Mouse (Mus musculus) G1E (cell line): ENCODE results near the gene BC034090.

Experiments used
- CTCF ChIP-seq: IDR thresholded peaks from 2 replicates; pipeline ENCODE4 v1.5.1; 2012; ENCODE audit warnings: low read depth, low read length, inconsistent platforms, mixed read lengths
- GATA1 ChIP-seq: IDR thresholded peaks from 2 replicates; pipeline ENCODE4 v1.6.1; 2012; ENCODE audit warnings: borderline replicate concordance, low read length, inconsistent platforms, mixed read lengths
- GATA2 ChIP-seq: IDR thresholded peaks from 2 replicates; pipeline ENCODE4 v1.6.1; 2012; ENCODE audit warnings: low read depth, low read length, inconsistent platforms, borderline replicate concordance
- POLR2AphosphoS5 ChIP-seq: IDR thresholded peaks from 2 replicates; pipeline ENCODE4 v1.6.1; 2012; ENCODE audit warnings: low read depth, low read length, inconsistent platforms; ENCODE audit not compliant: insufficient replicate concordance
- TAL1 ChIP-seq: conservative IDR thresholded peaks from 2 replicates; pipeline ENCODE4 v1.6.1; 2012; ENCODE audit warnings: low read depth, low read length, inconsistent platforms, mixed read lengths

DNA sequence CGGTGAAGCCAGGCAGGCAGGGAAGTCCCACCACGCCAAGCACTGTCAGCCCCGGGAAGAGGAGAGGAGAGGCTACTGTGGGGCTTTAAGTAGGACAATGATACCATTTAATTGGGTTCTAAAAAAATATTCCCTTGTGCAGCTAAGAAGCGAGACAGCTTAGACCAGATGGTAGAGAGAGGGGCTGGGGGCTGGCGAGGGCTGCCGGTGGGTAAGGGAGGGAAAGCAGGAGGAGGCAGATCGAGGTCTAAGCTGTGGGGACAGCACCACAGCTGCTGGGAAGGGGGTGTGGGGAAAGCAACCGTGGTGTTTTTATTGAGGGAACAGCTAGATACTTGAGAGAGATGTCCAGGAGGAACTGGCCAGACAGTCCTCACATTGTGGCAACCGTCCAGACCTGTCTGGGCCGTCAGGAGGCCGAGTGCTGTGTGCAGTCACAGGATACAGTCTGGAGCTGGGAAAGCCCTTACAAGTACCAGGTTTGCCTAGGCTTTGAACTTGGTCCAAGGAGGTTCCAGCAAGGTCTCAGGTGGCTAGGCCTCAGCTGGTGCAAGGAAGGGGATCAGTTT is 22.1 kb downstream of the BC034090 start:
- TF ChIP-seq CTCF (no peak), GATA1 (no peak), TAL1 (no peak), GATA2 (no peak), POLR2AphosphoS5 (no peak)
